Mouse (Mus musculus) ES-E14 (cell line): ENCODE measurements around the gene Ogfod3. TPM values are rescaled to one million over a fixed set of nuclear protein-coding genes. Genes with fewer than 3 reads are reported as not detected.

Source experiments
- DNase-seq: peaks from one replicate; pipeline ENCODE4 v3.0.0-alpha.2; 2013; ENCODE audit warnings: low read depth, low spot score
- H3K27ac ChIP-seq: 2 replicates; pipeline ENCODE4 v1.5.1; 2012; ENCODE audit warnings: low read depth, mild to moderate bottlenecking, low read length, moderate library complexity, mixed read lengths; ENCODE audit not compliant: poor library complexity, insufficient read depth, severe bottlenecking
- H3K36me3 ChIP-seq: 2 replicates; pipeline ENCODE4 v1.6.1; 2012; ENCODE audit warnings: mild to moderate bottlenecking, low read length, moderate library complexity, mixed read lengths; ENCODE audit not compliant: control insufficient read depth, poor library complexity, insufficient read depth, severe bottlenecking
- H3K4me1 ChIP-seq, 2 experiments: fragments of 150-350 bp in 1 of 2; sonication (generic) in 1 of 2; 2 replicates each; pipeline ENCODE4 v1.6.1; 2012; ENCODE audit warnings: low read length in 2 of 2, mild to moderate bottlenecking in 1 of 2, mixed read lengths in 1 of 2; ENCODE audit not compliant: control insufficient read depth in 2 of 2, insufficient read depth in 2 of 2, poor library complexity in 1 of 2
- H3K4me3 ChIP-seq, 2 experiments: fragments of 150-350 bp in 1 of 2; sonication (generic) in 1 of 2; 2 replicates each; pipeline ENCODE4 v1.5.1; 2012; ENCODE audit warnings: low read length in 2 of 2, low read depth in 1 of 2, mild to moderate bottlenecking in 1 of 2, mixed read lengths in 1 of 2; ENCODE audit not compliant: insufficient read depth in 1 of 2, poor library complexity in 1 of 2, severe bottlenecking in 1 of 2
- H3K9ac ChIP-seq: 2 replicates; pipeline ENCODE4 v1.6.1; 2012; ENCODE audit warnings: low read depth, mild to moderate bottlenecking, low read length, mixed read lengths; ENCODE audit not compliant: poor library complexity, insufficient read depth, severe bottlenecking
- H3K9me3 ChIP-seq: fragments of 150-350 bp; sonication (generic); 2 replicates; pipeline ENCODE4 v1.6.1; 2012; ENCODE audit warnings: low read depth, mild to moderate bottlenecking, low read length; ENCODE audit not compliant: control insufficient read depth, insufficient read depth
- CHD2 ChIP-seq: IDR thresholded peaks from 2 replicates; pipeline ENCODE4 v1.6.1; 2014; ENCODE audit warnings: mild to moderate bottlenecking, low read depth, low read length, inconsistent platforms
- HCFC1 ChIP-seq: IDR thresholded peaks from 2 replicates; pipeline ENCODE4 v1.6.1; 2012; ENCODE audit warnings: low read length, inconsistent platforms, borderline replicate concordance; ENCODE audit not compliant: insufficient read depth
- MAFK ChIP-seq: IDR thresholded peaks from 2 replicates; pipeline ENCODE4 v1.6.1; 2014; ENCODE audit warnings: mild to moderate bottlenecking, low read depth, low read length, inconsistent platforms; ENCODE audit not compliant: insufficient read depth
- ZC3H11A ChIP-seq: IDR thresholded peaks from 2 replicates; pipeline ENCODE4 v1.6.1; 2012; ENCODE audit warnings: low read depth, mild to moderate bottlenecking, inconsistent platforms, low read length, borderline replicate concordance
- ZNF384 ChIP-seq: IDR thresholded peaks from 2 replicates; pipeline ENCODE4 v1.6.1; 2012; ENCODE audit warnings: low read depth, low read length, inconsistent platforms
- in situ Hi-C, 2 experiments: fragments of 600-800 bp; cut with MboI; formaldehyde crosslinking; loops; one replicate each; pipeline ENCODE4 v1.15.1; 2025; ENCODE audit warnings: low sequenced_read_pairs in 2 of 2, inconsistent platforms in 1 of 2; ENCODE audit not compliant: unreplicated experiment in 2 of 2
- total RNA-seq: library from RNA; depleted of rRNA; stranded (reverse); fragments of 300-350 nt; gene quantifications from 2 replicates; pipeline ENCODE4 v1.2.3, GENCODE M21; 2012

Gene Ogfod3
- total RNA-seq, 1 experiment = 16.3 TPM

DNA sequence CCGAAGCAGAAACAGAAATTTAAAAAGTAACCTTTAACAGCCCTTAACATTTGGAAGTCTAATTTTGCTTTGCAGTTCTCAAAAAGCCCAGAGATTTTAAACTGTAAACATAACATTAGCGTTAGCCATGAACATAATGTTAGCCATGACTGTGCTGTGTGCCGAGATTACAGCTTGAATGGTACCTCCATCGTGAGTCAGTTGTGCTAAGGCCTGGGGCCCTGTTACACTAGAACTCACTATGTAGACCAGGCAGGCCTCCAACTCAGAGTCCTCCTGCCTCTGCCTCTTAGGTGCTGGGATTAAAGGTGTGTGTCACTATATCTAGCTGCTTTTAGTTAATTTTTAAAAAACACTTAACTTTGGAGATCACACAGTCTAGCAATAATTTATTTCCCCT lies 26.7 kb upstream of the Ogfod3 start:
- DNase-seq = no peak
- H3K4me3 ChIP-seq = no peak overlapping the region
- no peak overlapping the region for H3K27ac ChIP-seq

GRCm38 (mm10) chr11:121229018-121229439 lies 24.5 kb upstream of the Ogfod3 start, which contains the start of gene Cybc1:
TSS of gene Cybc1 (minus strand) at chr11:121229322.
- H3K4me3 ChIP-seq = peak within 1 kb of the TSS; percentile 92 to 96
- no peak within 1 kb of the TSS for H3K27ac ChIP-seq
- H3K4me1 ChIP-seq = peaks cover 0 to 7% of the 10 kb centered on the region in 2 experiments; a peak in 2 of 4 replicates
- in situ Hi-C loops = no loop called here
- peaks cover 7% of the 10 kb centered on the region for H3K36me3 ChIP-seq
- H3K9me3 ChIP-seq = no peaks in the 10 kb centered on the region
- peak within 1 kb of the TSS; percentile 88 for H3K9ac ChIP-seq
- peak; percentile 86 for DNase-seq
- TF ChIP-seq HCFC1 = no peak
- TF ChIP-seq CHD2 = no peak
- TF ChIP-seq ZC3H11A = no peak
- no peak for TF ChIP-seq ZNF384

More for the DNA sequence above, 26.7 kb upstream of the Ogfod3 start:
- TF ChIP-seq HCFC1 (no peak), ZC3H11A (no peak), MAFK (no peak)
- Histone ChIP-seq H3K9me3 (no peaks in the 10 kb centered on the region), H3K9ac (no peak overlapping the region), H3K4me1 (peaks cover 2 to 7% of the 10 kb centered on the region in 2 experiments; a peak in 2 of 4 replicates), H3K36me3 (no peaks in the 10 kb centered on the region)
- in situ Hi-C loops = no loop called here

- in situ Hi-C loops = no loop called here
Measured at GRCm38 (mm10) chr11:121228129-121229017, 23.9 kb upstream of the Ogfod3 start.

DNA sequence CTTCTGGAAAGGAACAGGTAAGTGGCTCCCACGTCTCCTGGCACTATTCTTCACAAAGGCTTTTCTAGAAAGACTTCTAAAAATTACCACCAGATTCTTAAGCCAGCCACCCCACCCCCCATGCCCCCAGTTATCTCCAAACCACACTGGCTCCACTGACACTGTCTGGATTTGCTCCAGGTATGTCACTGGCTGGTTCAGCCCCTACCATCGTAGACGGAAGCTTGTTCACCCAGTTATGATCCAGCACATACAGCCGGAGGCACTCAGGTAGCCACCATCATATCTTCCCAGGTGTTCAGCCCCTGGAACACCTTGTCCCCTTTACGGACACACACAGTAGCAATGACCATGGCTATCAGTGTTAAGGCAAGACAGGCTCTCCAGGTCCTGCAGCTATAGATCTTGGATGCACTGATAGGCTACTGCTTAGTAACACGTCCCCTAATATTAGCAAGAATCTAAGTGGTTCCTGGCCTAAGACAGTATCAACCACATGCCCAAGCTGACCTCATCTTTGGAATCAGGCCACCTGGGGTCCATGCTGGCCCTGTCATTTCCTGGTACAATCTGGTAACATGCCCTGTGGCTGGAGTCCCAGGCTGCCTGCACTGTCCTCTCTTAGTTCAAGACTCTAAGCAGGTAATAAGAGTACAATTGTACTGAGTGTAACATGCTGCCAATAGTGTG lies 17.0 kb upstream of the Ogfod3 start:
- no peak for TF ChIP-seq MAFK
- no peak for TF ChIP-seq ZNF384
- TF ChIP-seq ZC3H11A = no peak
- no peak for TF ChIP-seq CHD2
- no peak for TF ChIP-seq HCFC1
- H3K9me3 ChIP-seq = no peaks in the 10 kb centered on the region
- peaks cover 27% of the 10 kb centered on the region for H3K36me3 ChIP-seq
- H3K9ac ChIP-seq = no peak overlapping the region
- in situ Hi-C loops = no loop called here
- H3K4me3 ChIP-seq = no peak overlapping the region
- H3K27ac ChIP-seq = no peak overlapping the region
- H3K4me1 ChIP-seq = no peaks in the 10 kb centered on the region
- DNase-seq = no peak

More at GRCm38 (mm10) chr11:121228129-121229017, 23.9 kb upstream of the Ogfod3 start:
- Histone ChIP-seq H3K27ac (no peak overlapping the region), H3K4me3 (peak overlapping the region; percentile 92 to 96), H3K4me1 (peaks cover 0 to 7% of the 10 kb centered on the region in 2 experiments; a peak in 2 of 4 replicates), H3K9me3 (no peaks in the 10 kb centered on the region), H3K36me3 (peaks cover 13% of the 10 kb centered on the region), H3K9ac (peak overlapping the region; percentile 88)
- DNase-seq = no peak
- TF ChIP-seq HCFC1 (no peak), MAFK (no peak), CHD2 (no peak), ZNF384 (no peak), ZC3H11A (no peak)
